Mouse (Mus musculus) bone marrow, adult 2 months (tissue): Measurements from ENCODE around the gene Hmgcl. TPM values are rescaled to one million over a fixed set of nuclear protein-coding genes. Genes with fewer than 3 reads are reported as not detected.

Source experiments
- H3K27ac ChIP-seq: fragments of 200-500 bp; 2 replicates; pipeline ENCODE4 v1.5.1; 2012; ENCODE audit warnings: low read depth, mild to moderate bottlenecking, control low read depth, inconsistent platforms, low read length; ENCODE audit not compliant: control insufficient read depth, poor library complexity, insufficient read depth
- H3K4me1 ChIP-seq: fragments of 200-500 bp; 2 replicates; pipeline ENCODE4 v1.6.1; 2011; ENCODE audit warnings: low read length; ENCODE audit not compliant: control insufficient read depth, insufficient read depth
- H3K4me3 ChIP-seq: fragments of 200-500 bp; replicated peaks from 2 replicates; pipeline ENCODE3; 2011; ENCODE audit warnings: mild to moderate bottlenecking, low read depth, low read length, control low read depth; ENCODE audit not compliant: control insufficient read depth
- CTCF ChIP-seq: fragments of 200-500 bp; IDR thresholded peaks from 2 replicates; pipeline ENCODE4 v1.5.1; 2011; ENCODE audit warnings: low read length, control low read depth; ENCODE audit not compliant: control insufficient read depth, insufficient read depth
- POLR2A ChIP-seq: fragments of 200-500 bp; IDR thresholded peaks from 2 replicates; pipeline ENCODE4 v1.6.1; 2011; ENCODE audit warnings: low read depth, mild to moderate bottlenecking, control low read depth, low read length, borderline replicate concordance; ENCODE audit not compliant: control insufficient read depth
- WGBS: fragments of 180-500 bp; shearing (Covaris S2); methylation state at CpG from one replicate; pipeline ENCODE4 v1.1.7; 2018; 5-methylcytosine and 5-hydroxymethylcytosine counted together
- polyA plus RNA-seq: library from polyadenylated mRNA; stranded (reverse); fragments of >200 nt; gene quantifications from 2 replicates; pipeline ENCODE4 v1.2.4, GENCODE M21; 2011; ENCODE audit warnings: low replicate concordance; ENCODE audit not compliant: missing spikeins, insufficient read depth, insufficient read length

The Hmgcl gene
- polyA plus RNA-seq, 1 experiment = 65.5 TPM

- 66% methylated on average over 4 of the region's 4 CpGs for WGBS
- Histone ChIP-seq H3K4me3 (no peak overlapping the region), H3K4me1 (peaks cover 2% of the 10 kb centered on the region; the same call in 1 of the 2 replicates), H3K27ac (no peak overlapping the region)
- TF ChIP-seq POLR2A (no peak), CTCF (no peak)
Measured at GRCm38 (mm10) chr4:135943389-135943788, 2.9 kb upstream of the Hmgcl start.

- peaks cover 2% of the 10 kb centered on the region; the same call in 1 of the 2 replicates for H3K4me1 ChIP-seq
Measured at GRCm38 (mm10) chr4:135945706-135946105, 542 bp upstream of the Hmgcl start.

GRCm38 (mm10) chr4:135946659-135947301, 532 bp downstream of the Hmgcl start:
- Histone ChIP-seq H3K4me1 (peaks cover 2% of the 10 kb centered on the region; the same call in 1 of the 2 replicates), H3K27ac (peak overlapping the region; percentile 89), H3K4me3 (peak overlapping the region; percentile 98)
- TF ChIP-seq CTCF (no peak), POLR2A (no peak)
- WGBS = under 1% methylated on average over 28 of the region's 28 CpGs

More at GRCm38 (mm10) chr4:135945706-135946105, 542 bp upstream of the Hmgcl start:
- peak overlapping the region; percentile 98 for H3K4me3 ChIP-seq
- TF ChIP-seq CTCF = no peak
- no peak for TF ChIP-seq POLR2A
- H3K27ac ChIP-seq = peak overlapping the region; percentile 89
- 51% methylated on average over 10 of the region's 10 CpGs for WGBS

GRCm38 (mm10) chr4:135948142-135948541, 1.9 kb downstream of the Hmgcl start:
- peak overlapping the region; percentile 47; the same call in 1 of the 2 replicates for H3K27ac ChIP-seq
- peaks cover 2% of the 10 kb centered on the region; the same call in 1 of the 2 replicates for H3K4me1 ChIP-seq
- peak overlapping the region; percentile 23 for H3K4me3 ChIP-seq
- TF ChIP-seq CTCF (no peak), POLR2A (no peak)
- 59% methylated on average over 8 of the region's 8 CpGs for WGBS

GRCm38 (mm10) chr4:135949475-135949874, 3.2 kb downstream of the Hmgcl start:
- Histone ChIP-seq H3K4me3 (no peak overlapping the region), H3K27ac (no peak overlapping the region), H3K4me1 (peaks cover 2% of the 10 kb centered on the region; the same call in 1 of the 2 replicates)
- TF ChIP-seq POLR2A (no peak), CTCF (no peak)
- 82% methylated on average over 10 of the region's 10 CpGs for WGBS

- no peak overlapping the region for H3K27ac ChIP-seq
- no peak overlapping the region for H3K4me3 ChIP-seq
- 73% methylated on average over 6 of the region's 6 CpGs for WGBS
- H3K4me1 ChIP-seq = peaks cover 2% of the 10 kb centered on the region; the same call in 1 of the 2 replicates
- TF ChIP-seq CTCF (no peak), POLR2A (no peak)
Measured at GRCm38 (mm10) chr4:135949911-135950310, 3.7 kb downstream of the Hmgcl start.

GRCm38 (mm10) chr4:135950365-135950764, 4.1 kb downstream of the Hmgcl start:
- TF ChIP-seq CTCF = no peak
- TF ChIP-seq POLR2A = no peak
- H3K4me3 ChIP-seq = no peak overlapping the region
- 91% methylated on average over 6 of the region's 6 CpGs for WGBS
- H3K4me1 ChIP-seq = peaks cover 2% of the 10 kb centered on the region; the same call in 1 of the 2 replicates
- H3K27ac ChIP-seq = no peak overlapping the region

GRCm38 (mm10) chr4:135951505-135951904, 5.3 kb downstream of the Hmgcl start:
- Histone ChIP-seq H3K4me3 (no peak overlapping the region), H3K27ac (no peak overlapping the region), H3K4me1 (peaks cover 2% of the 10 kb centered on the region; the same call in 1 of the 2 replicates)
- TF ChIP-seq CTCF (no peak), POLR2A (no peak)
- 94% methylated on average over 3 of the region's 3 CpGs for WGBS

- WGBS = 83% methylated on average over 3 of the region's 3 CpGs
- no peak overlapping the region for H3K4me3 ChIP-seq
- no peak overlapping the region for H3K27ac ChIP-seq
- TF ChIP-seq CTCF (no peak), POLR2A (no peak)
- H3K4me1 ChIP-seq = peaks cover 1% of the 10 kb centered on the region; the same call in 1 of the 2 replicates
Measured at GRCm38 (mm10) chr4:135953179-135953578, 6.9 kb downstream of the Hmgcl start.
